Mouse (Mus musculus): ENCODE measurements around the gene Nrarp.
A peak's percentile ranks its signal among the peaks of the same experiment; 100 is the strongest.

Gene Nrarp

DNA sequence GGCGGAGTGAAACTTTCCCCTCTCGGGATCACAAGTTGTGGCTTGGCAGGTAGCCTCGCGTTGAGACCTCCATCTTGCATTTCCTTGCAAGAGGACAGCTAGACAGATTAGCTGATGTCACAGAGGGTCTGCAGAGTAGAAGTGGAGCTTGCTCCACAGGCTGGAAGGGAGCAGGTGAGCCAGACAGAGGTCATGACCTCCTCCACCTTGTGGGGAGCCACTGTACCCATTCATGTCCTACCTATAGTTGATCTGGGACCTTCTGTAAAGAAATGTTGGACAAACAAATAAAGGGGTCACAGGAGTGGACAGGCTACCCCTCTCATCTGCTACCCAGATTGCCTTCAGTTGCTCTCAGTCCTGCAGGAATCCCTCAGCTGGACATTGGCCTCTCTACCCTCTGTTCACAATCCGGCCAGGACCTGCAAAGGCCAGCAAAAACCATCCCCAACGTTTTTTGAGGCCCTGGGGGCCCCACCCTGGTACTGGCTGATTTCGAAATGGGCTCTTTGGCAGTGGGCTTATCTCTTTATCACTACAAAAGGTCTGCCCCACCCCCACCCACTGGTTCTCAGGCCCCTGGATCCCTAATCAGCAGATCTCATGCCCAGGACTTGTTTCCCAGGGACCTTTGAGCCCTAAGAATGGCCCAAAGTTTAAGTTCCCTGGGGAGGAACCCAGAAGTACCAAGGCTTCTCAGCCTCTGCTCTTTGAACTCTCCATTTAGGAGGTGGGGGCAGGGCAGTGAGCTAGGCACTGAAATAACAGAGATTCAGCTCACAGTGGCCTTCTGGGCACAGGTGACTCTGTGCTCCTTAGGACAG, 5.5 kb upstream of the Nrarp start:
- DNase-seq (ENCODE audit: low spot score in 2 of 2): peak in 1 of 2 experiments; percentile 14

DNA sequence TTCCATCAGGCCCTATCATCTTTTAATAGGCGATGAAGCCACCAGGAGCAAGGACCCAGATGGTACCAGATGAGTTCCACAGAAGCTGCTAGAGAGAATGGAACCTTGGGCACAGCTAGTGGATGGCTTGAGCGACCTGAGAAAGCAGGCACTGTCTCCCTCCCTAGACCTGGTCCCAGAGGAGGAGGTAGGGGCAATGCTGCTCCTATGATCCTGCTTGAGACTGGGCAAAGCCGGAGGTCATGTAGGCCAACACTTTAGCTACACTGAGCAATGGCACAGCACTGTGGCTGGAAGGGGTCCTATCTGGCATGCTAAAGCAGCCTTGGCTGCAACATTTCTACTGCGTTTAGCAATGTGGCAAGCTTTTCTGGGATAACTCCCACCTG, 4.9 kb upstream of the Nrarp start:
- DNase-seq (ENCODE audit: low spot score in 2 of 2): no peak

DNA sequence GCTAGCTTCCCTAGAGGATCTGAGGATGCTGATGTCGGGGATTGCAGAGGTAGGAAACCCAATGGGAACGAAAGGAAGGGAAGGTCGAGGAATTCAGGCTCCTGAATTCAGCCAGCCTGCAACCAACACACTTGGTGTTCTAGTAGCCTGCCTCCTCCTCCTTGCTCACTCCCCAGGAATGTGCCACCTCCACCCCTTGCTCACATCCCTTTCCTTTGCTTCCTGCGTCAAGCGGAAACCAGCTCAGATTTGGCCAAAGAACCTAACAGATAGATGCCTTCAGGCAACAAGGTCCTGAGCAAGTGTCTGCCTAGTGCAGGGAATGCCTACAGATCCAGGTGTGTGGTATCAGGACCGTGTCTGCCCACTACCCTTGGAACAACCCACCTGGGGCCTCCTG, 4.0 kb upstream of the Nrarp start:
- no peak for DNase-seq (ENCODE audit: low spot score in 2 of 2)

DNA sequence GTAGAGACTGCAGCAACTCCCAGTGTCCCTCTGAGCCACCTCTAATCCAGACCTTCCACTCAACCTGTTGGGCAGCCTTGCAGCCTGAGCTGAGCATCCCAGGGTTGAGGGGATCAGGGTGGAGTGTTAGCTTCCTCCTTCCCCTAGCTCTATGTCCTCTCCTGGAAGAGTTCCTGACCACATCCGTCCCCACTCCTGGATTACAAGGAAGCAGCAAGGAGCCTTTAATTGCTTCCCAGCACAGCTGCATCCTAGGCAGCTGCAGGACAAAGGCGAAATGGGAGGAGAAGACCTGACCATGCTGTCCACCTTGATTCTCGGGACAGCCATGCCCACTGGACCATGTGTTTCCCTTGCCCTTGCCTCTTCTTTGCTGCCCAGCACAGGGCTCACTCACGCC, 3.5 kb upstream of the Nrarp start:
- no peak for DNase-seq (ENCODE audit: low spot score in 2 of 2)

DNA sequence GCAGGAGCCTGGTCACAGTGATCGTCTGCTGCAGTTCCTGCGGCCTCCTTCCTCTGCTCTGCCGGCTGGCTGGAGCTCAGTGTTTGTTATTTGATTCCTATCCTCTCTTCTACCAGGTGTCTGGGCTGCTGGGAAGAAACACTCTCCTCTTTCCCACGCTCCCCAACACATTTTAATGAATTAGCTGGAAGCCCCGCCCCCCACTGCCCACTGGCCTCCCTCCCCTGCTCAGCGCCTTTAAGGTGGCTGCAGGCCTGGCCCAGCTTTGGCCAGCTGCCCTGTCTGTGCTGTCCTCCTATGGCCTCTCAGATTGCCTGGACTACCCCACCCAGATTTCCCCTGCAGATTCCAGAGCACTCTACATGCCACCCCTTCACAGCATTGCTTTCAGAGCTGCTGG, 2.9 kb upstream of the Nrarp start:
- no peak for DNase-seq (ENCODE audit: low spot score in 2 of 2)

DNA sequence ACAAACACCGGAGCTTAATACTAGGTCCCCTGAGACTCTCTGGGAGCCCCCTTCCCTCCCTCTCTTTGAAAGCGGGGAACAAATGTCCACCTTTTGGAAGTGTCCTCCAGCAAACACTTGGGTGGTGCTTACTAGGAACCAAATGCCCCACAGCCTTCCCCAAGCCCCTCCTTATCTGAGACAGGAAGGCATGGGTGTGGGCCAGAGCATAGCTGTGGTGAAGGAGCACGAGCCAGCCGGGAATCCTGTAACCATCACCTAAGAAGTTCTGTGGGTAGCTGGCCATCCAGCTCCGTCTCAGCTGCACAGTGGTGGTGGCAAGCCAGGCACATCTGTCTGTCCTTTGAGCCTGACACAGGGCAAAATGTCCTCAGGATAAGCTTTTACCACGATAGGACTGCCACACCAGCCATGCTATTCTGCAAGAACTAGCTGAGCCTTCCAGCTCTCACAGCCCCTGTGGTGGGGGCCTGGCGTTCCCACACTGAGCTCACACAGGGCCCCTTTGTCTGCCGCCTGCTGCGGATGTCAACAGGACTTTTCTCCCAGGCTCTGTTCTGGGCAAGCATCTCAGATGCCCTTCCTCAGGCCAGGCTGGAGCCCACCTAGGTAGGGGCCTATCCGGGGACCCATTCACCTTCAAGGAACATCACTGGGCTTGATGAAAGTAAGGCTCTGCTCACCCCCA, 2.1 kb upstream of the Nrarp start:
- no peak for DNase-seq (ENCODE audit: low spot score in 2 of 2)

DNA sequence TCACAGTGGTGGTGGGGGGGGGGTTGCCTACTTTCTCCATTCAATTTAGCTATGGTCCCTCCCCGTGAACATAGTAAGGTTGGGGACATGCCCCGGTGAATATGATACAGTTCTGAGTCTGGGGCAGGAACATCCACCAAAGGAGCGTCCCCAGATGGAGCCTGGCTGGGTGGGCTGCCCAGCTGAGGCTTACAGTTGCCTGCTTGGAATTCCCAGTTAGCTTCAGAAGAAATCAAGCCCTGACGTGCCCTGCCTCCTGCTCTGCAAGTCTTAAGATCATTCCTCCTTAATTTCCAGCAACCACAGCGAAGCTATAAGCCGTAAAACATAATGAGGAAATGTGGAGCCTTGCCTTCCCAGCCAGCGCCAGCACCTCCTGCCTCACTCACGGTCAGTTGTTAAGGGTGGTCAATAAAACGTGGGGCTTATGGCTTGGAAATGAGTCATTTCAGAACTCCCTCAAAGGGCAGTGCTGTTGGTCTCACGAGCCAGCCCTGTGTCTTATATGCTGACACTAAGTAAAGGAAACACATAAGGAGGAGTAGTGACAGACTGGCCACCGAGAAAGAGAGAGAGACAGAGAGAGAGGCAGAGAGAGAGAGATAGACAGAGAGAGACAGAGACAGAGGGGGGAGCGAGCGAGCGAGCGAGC, 866 bp upstream of the Nrarp start:
- no peak for DNase-seq (ENCODE audit: low spot score in 2 of 2)

DNA sequence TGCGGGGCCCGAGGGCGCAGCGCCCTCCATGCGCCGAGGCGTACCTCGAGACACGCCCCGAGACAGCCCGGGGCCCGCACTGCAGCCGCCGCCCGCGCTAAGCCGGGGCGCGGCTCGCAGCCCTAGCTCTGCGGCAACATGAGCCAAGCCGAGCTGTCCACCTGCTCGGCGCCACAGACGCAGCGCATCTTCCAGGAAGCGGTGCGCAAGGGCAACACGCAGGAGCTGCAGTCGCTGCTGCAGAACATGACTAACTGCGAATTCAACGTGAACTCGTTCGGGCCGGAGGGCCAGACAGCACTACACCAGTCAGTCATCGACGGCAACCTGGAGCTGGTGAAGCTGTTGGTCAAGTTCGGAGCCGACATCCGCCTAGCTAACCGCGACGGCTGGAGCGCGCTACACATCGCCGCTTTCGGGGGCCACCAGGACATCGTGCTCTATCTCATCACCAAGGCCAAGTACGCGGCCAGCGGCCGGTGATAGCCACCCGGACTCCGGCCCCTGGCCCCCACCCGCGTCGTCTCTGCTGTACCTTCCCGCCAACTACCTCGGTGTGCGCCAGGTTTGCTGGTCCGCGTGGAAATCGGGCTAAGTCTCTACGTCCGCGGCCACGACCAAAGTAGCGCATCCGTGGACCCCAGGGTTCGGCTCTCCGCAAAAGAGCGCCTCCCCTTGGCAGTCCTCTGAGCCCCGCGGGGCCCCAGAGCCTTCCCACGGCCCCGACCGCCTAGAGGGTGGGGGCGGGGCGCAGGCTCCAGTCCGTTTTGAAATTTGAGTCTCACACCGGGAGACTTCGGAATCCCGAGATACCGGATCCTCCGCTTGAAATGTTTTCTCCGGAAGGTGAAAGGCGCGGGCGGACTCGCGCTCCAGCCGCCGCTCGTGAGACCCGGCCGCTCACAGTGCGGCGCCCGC, 674 bp downstream of the Nrarp start:
- DNase-seq (ENCODE audit: low spot score in 2 of 2): peak in 1 of 2 experiments; percentile 65

DNA sequence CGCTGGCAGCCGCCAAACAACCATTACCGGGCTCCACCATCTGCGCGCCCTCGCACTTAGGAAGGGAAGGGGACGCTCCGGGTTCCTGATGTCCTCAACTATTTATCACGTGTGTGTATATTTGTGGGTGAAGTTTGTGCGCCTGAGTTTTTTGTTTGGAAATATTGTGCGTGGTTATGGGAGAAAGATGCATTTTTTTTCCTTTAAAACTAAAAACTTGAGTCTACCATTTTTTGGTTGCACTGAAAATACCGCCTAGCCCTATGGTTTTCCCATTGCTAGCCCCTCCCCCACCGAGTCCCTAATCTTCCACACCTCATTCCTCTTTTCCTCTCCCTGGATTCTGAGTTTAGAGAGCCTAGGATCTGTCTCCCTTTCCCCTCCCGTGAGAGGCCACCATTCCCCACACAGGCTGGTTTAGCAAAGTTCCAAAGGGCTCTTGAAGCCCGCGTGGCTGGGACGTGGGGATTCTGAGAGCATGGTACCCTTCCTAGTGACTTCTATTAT, 1.4 kb downstream of the Nrarp start:
- DNase-seq (ENCODE audit: low spot score in 2 of 2): no peak

DNA sequence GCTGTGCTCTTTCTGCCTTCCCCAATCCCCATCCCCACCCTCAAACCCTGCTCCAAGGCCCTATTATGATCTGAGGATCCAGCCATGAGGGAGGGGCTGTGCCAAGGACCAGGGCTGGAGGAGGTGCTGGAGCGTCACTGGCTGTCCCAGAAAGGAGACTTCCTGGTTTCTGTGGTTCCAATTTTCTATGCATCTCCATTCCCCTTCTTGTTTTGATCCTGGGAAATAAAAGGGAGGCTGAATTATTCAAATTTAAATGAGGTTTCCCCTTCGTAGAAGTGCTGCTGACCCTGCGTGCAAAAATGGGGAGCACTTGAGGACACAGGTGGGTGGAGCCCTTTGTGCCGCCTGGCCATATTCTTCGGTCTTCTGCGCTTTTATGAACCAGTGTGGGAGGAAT, 2.1 kb downstream of the Nrarp start:
- DNase-seq (ENCODE audit: low spot score in 2 of 2): no peak

DNA sequence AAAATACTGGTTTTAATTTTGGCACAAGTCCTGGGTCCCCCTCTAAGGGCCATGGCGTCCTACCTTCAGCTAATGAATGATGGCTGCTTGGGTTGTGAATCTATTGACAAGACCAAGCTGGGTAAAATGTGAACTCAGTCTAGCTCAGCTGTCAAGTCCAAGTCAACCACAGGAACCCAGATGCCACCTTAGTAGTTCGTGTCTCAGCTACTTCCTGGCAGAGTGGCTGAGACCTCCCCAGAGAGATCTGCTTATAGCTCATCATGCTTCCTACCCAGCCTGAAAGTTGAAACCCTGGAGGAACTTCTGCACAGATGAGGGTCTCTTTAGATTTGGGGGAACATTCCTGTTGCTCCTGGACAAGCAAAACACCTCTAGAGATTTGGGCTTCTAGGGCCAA, 2.8 kb downstream of the Nrarp start:
- no peak for DNase-seq (ENCODE audit: low spot score in 2 of 2)

DNA sequence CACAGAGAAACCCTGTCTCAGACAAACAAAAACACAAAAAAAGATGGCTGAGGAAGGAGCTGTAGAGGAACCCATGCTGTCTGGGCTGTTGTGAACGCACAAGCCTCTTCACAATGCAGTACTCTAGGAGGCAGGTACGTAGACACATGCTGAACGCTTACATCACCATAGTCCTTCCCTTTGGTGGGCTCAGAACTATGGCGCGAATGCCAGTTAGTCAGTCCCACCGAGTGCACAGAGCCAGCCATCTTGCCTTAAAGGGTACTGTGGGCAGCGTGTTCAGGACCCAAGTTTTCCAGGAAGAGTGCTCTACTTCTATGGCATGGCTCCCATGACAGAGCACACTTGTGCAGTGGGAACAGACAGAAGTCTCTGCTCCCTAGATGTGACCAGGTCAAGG, 3.9 kb downstream of the Nrarp start:
- no peak for DNase-seq (ENCODE audit: low spot score in 2 of 2)

DNA sequence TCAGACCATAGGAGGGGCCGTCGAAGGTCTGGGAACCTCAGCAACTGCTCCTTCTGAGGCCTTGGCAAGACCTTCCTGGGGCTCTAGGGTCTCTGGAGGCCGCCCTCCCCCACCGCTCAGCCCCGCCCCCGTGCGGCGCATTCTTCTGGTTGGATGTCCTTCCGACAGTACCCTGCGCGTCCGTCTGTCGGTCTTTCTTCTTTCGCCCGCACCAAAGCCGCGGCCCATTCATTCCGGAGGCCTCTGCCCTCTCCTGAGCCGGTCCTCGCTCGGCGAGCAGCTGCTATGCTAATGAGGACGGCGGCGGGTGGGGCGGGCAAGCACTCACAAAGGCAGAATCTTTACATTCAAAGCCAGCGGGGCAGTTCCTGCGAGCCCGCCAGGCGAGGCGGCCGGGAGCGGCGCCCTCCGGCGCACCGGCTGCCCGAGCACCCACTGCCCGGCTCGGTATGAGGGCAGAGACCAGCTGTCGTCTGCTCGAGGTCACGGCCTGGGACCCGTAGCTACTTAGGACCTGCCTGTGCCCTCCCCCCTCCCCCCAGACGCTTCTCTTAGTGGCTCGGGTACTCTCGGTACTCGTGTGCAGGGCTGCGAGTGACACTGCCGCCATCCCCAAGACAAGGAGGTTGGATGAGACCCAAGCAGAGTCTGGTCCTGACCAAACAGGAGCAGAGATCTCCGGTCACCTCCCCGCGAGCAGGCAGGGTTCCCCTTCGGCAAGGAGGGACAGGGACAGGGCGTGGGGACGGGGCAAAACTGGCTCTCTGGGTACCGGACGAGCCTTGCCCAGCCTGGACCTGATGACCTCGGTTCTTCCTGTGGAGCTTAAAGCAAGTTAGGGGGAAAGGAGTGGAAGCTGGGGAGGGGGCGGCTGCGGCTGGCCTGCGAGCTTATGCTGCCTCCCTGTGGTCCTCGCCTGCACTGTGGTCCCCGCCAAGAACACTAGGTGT, 5.3 kb downstream of the Nrarp start:
- DNase-seq (ENCODE audit: low spot score in 2 of 2): peak; percentile 66 to 68

DNA sequence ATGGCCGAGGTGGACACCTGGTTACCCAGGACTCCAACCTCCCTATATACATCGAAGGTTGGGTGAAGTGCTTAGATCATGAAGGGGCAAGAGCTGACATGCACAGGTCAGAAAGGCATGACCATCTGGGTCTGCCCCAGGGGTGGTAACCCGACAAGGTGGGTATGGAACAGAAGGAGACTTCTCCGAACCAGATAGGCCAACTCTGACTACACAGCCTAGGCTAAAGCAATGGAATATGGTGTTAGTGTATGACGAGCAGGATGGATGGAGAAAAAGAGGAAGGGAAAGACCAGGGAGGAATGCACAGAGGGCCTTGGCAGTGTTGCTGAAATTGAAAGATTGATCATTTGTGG, 6.0 kb downstream of the Nrarp start:
- no peak for DNase-seq (ENCODE audit: low spot score in 2 of 2)

DNA sequence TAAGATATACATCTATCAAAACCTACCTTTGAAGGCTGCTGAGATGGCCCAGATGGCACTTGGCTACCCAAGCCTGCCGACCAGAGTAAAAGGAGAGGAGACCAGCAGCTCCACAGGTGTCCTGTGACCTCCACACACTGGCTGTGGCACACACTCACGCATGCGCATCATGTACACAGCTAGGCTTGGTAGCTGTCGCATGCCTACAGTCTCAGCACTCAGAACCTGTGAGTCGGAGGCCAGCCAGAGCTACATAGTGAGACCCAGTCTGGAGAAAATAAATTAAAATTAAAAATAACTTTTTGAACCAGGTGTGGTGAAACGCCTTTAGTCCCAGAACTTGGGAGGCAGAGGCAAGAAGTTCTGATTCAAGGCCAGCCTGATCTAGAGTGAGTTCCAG, 7.3 kb downstream of the Nrarp start:
- no peak for DNase-seq (ENCODE audit: low spot score in 2 of 2)

DNA sequence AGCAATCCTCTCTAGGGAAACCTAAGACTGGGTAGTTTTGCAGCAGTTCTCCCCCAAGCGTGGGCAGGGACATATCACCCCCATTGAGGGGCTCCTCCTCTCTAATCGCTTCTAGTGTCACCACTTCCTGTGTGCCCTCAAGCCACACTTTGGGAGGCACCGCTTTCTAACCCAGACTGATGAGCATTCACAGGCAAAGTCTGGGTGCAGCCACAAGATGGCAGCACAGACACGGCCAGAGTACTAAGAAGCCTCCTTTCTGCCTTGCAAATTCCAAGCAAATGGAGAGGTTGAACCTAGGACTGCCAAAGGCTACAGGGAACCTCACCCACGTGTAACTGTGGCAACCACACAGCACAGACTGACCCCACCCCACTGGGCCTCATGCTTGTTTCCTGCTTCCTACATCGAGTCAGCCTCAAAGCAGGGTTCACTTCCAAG, 12.8 kb downstream of the Nrarp start:
- DNase-seq (ENCODE audit: low spot score in 2 of 2): peak; percentile 62 to 77

DNA sequence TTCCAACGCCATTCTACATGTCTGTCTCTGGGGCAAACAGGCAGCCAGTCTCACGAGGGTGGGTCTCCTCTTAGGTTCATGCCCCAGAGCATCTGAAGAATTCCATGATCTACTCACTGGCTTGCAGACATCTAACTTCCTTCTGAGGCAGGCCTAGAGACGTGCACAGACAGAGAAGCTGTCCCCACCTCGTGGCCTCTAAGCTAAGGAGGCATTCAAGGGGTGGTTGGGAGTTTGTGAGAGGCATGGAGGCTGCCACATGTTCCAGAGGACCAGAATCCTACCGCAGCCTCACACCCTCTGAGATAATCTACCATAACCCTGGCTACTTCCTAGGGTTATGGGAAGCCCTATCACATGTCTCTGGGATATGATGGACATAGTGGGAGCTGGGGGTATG, 13.4 kb downstream of the Nrarp start:
- no peak for DNase-seq (ENCODE audit: low spot score in 2 of 2)

DNA sequence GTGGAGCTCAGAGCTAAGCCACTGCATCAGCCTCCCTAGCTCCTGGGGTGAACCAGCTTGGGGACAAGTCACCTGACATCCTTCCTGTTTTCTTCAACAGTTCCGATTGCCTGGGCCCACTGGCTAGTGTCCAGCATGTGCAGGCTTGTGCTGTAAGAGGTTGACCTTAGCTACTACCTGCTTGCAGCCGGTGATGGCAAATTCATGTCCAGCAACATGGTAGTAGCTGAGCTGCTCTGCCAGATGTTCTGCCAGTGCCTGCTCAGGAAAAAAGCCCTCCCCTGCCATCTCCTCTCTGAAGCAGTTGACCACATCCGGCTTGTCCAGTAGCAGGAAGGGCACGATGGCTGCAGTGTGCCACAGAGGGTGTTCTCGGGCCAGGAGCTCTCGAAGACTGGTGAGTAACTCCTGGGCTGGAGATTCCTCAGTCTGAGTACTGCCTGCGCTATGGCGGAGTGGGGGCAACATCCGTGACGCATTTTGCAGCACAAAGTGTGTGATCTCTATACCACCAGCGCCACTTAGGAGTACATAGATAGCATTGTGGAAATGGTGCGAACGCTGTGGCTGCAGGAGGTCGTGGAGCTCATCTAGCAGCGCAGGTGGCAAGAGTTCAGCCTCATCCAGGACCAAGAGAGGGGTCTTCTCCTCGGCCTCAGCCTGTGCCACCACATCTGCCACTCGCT, 14.1 kb downstream of the Nrarp start:
- no peak for DNase-seq (ENCODE audit: low spot score in 2 of 2)

DNA sequence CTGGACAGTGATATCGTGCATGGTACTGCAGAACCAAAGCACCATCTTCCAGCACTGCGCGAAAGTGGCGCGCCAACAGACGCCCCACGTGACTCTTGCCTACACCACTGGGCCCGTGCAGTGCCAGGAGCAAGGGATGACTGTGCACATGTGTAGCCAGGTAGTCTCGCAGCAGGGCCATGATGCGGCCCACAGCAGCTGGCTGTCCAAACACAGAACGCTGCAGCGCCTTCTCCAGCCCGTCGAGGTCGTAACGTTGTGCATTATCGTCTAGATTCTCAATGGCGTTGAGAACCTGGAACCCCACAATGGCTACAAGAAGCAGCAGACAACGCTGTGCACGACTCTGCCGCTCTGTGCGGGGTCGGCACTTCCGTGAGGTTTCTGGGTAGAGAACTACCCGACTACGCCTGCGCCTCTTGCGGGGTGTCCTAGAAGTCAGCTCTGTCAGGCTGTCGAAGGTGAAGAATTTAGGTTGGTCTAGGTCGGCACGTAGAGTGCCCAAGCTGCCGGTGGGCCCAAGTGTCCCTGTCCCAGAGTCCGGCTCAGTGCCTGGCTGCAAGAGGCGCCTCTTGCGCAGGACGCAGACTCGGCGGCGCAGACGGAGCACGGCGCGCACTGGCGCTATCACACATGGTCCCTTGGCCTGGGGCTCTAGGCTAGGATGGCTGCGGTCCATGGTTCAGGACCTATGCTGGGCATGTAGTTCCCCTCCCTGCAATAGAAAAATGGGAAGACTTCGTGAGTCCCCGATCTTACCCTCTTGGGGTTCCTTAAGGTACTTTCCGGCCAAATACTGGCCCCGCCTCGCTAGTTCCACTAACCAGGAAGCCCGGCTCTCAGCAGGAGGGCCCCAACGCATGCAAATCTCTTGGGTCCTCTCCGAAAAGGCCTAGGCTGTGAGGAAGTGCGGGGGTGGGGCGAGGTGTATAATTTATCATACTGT, 14.9 kb downstream of the Nrarp start:
- peak; percentile 55 to 60 for DNase-seq (ENCODE audit: low spot score in 2 of 2)
